Mouse (Mus musculus) gastrocnemius, postnatal 25 days (tissue): ENCODE measurements around the gene Cald1. TPM values are rescaled to one million over a fixed set of nuclear protein-coding genes. Genes with fewer than 3 reads are reported as not detected.

ENCODE experiments used
- DNase-seq: peaks from one replicate; pipeline ENCODE4 v3.0.0; 2022
- total RNA-seq, 2 experiments: library from RNA; stranded (reverse); gene quantifications; 1 replicate in 1 of 2; 2 replicates in 1 of 2; pipeline ENCODE4 v1.2.3; 2021

The Cald1 gene
- total RNA-seq, 2 experiments from 2014 or later: 33.2 to 40.8 TPM

- no peak for DNase-seq
These were observed 14.8 kb downstream of the Cald1 start for GRCm38 (mm10) chr6:34613122-34613521.

- DNase-seq: no peak
These were observed 17.1 kb downstream of the Cald1 start for GRCm38 (mm10) chr6:34615419-34615818.

- no peak for DNase-seq
These were observed 21.2 kb downstream of the Cald1 start for GRCm38 (mm10) chr6:34619494-34619893.

GRCm38 (mm10) chr6:34620242-34620641 lies 21.9 kb downstream of the Cald1 start:
- DNase-seq: no peak

- DNase-seq: no peak
These were observed 24.6 kb downstream of the Cald1 start for GRCm38 (mm10) chr6:34622865-34623264.

- DNase-seq: no peak
These were observed 25.0 kb downstream of the Cald1 start for GRCm38 (mm10) chr6:34623290-34623689.

DNA sequence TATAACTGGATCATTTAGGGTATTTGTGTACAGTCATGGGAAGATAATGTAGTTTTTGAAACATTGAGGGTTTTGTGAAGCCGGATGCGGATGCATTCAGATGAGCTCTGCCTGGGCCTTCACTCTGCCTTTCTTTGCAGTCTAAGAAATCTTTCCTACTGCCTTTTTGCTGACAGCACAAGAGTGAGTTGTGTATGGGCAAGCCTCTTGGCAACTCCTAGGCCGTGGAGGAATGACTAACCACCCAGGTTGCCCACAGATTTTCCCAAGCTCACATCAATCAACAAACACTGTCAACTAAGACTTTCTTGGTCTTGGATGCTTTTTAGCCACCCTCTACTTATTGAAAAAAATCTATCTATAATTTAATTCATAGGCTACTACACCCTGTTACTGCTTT lies 26.2 kb downstream of the Cald1 start:
- DNase-seq: no peak

DNA sequence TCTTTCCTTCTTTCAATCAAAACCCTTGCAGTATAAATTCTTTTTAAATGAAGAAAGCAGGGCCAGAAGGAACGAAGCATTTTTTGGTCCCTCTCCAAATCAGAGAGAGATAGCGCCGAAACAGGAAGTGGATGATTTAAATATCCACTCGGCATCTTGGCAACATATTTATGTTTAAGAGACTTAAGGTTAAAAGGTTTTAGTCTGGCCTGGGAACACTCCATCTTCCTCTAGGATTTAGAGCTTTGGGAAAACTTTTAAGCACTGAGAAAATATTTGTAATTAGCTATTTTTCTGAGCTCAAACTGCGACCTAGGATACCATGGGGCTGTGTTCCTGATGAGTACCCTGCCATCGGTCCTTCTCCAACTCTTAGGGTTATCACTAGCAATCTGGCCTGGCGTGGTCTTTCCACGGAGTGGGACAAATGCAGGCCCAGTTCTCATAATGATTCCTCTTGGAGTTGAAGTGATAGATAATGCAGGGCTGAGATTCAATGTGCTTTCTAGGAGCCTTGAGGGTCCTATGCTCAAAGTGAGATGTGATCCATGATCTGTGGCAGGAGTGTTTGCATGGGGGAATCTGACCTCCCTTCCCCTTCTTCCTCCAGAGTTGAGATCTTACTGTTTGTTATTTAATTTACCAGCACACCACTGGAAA lies 28.4 kb downstream of the Cald1 start:
- no peak for DNase-seq

DNA sequence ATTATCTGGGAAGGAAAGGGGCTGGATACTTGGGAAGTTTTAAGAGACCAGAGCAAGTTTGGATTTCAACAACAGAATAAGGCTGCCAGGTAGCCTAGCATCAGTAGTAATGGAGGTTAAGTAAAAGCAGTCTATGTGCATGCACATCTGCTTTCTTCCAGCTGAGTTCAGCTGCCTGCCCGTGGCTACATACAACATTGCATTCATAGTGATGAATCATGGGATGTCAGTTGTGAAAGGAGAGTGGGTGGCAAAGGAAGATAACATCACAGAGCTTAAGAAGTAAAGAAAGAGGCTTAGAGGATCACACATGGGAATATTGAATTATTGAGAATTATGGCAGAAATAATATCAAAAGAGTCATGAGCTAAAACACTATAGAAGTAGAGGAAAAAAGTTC lies 29.8 kb downstream of the Cald1 start:
- no peak for DNase-seq

DNA sequence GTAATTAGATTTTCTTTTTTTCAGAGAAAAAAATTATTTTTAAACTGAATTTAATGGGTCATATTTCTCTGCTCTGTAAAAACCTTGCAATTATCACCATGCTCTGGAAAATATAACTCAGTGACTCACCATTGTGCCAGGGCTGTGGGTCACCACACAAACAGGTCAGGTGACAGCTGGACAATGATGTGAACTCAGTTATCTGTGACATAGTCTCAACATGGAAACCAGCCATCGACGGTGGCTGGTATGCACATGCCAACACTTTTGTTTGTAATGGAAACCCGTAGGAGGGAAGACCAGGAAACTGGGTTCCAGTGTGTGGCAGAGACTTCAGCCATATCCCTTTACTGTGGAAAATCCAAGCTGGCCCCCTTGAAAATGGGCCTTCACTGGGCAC lies 35.5 kb downstream of the Cald1 start:
- DNase-seq: no peak

DNA sequence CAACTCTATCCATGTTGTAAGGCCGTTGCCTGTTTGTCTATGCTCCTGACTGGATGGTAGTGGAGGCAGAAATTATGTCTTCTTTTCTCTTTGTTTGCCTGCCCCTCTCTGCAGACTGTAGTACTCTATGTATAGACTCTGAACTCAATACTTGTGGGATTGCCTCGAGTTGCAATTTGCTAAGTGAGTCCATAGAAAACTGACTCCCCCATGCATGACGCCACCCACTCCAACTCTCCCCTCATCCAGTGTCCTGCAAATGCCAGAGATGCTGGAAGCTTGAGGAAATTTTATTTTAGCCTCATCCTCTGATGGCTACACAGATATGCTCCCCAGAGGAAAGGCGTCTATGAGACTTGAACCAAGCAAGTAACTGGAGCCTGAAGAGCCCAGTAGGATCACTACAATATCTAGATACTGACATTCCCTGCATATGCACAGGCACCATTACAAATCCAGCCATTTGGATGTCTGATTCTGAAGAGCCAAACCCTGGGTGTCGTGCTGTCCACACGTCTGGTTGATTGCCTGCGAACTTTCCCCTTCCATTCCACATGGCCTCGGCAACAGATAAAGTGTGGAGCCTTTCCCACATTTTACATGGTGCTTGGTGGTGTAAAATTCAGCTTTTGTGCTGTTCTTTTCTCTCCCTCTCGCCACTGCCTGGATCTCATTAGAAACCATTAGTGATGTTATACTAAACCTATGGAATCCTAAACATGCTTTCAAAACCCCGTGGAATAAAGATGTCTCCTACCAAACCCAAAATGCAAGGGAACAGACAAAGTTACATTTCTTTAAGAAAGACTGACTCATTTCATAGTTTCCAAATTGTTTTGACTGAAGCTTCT lies 39.5 kb downstream of the Cald1 start:
- no peak for DNase-seq

- no peak for DNase-seq
These were observed 40.4 kb downstream of the Cald1 start for GRCm38 (mm10) chr6:34638667-34639066.

GRCm38 (mm10) chr6:34640226-34640625 lies 41.9 kb downstream of the Cald1 start:
- no peak for DNase-seq

DNA sequence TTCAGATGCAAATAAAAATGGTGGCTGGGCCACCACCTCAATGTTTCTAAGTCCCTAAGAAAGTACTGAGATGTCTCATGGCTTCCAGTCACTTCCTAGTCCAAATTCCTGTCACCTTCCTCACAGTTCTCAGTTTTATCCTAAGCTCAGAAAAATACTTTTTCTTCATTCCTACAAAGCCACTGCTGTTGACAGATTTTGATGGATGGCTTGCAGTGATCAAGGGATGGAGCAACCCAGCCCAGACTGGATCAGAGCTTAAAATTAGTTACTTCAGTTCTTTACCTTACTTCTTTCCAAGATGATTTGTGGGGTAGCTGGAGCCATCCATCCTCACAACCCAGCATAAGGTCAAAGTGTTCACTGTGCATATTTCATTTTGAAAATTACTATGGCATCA lies 42.8 kb downstream of the Cald1 start:
- no peak for DNase-seq

- DNase-seq: no peak
These were observed 43.8 kb downstream of the Cald1 start for GRCm38 (mm10) chr6:34642075-34642547.

DNA sequence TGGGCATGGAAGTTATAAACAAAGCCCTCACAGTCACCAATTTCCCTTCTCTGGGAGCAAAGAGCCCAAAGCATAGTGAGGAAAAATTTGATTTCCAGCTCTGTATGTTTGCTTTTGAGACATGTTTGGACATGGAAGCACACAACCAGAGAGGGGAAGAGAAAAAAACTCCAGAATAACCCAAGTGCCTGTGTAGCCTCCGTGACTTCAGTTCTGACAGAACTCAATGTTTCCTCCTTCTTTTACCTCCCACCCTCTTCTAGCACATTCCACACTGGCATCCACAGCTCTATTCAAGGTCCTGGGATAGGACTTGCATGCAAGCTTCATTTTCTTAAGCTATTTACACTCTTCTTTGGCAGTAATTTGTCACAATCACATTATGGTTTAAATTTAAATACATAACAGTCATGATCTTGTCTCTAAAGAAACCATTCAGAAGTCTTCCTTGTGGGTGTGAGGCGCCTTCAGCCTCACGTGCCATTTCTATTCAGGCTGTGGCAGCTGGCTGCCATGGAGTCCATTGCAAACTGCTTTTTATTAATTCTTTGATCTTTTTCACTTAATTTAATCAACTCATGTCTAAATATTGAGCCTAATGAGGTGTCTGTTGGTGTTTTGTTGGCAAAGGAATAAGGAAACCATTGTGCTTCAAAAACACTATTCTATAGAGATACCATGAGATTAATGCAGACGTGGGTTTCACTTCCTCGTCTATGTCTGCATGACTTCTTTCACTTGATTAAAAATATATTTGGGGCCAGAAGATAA lies 49.9 kb downstream of the Cald1 start:
- no peak for DNase-seq

GRCm38 (mm10) chr6:34651298-34651697 lies 53.0 kb downstream of the Cald1 start:
- DNase-seq: no peak

- DNase-seq: no peak
These were observed 57.4 kb downstream of the Cald1 start for GRCm38 (mm10) chr6:34655719-34656118.

DNA sequence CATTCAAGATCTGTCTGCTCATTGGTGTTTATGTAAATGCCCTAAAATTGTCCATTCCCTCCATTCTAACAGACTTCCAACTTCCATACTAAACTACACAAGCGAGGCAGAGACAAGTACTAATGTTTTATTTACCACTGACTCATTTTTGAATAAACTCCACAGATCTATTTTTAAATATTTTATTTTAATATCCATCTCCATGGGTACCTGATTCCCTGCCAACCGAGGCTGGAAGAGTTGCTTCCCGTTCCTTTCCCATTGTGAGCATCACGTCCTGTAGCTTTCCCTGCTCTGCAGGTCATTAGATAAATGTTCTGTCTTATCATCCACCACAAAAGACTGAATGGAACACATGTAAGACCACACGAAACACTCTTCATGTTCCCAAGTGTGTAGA lies 60.5 kb downstream of the Cald1 start:
- DNase-seq: no peak

- peak; percentile 9 for DNase-seq
These were observed 62.4 kb downstream of the Cald1 start for GRCm38 (mm10) chr6:34660724-34661123.

GRCm38 (mm10) chr6:34662626-34663025 lies 64.3 kb downstream of the Cald1 start:
- DNase-seq: no peak

GRCm38 (mm10) chr6:34664291-34664690 lies 66.0 kb downstream of the Cald1 start:
- no peak for DNase-seq

DNA sequence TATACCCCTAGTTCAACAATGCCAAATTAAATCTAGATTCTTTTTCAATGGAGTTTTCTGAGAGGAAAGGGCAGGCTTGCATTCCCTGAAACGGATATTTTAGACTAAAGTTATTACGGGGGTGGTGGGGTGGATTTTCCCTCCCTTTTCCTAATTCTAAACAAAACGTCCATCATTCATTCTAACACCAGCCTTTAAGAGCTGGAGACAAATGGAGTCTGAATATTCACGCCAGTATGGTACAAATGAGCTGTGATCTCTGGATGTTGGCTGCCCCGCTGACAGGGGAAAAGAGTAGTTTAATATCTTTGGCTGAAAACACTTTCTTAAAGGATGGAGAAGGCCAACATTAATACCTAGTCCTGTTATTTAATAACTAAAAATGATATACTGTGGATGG lies 66.4 kb downstream of the Cald1 start:
- DNase-seq: no peak
